Mouse (Mus musculus) c-Kit-positive CD71-negative TER-119-negative erythroid progenitor cells, embryonic 14.5 days (primary cell): ENCODE measurements around the gene Plcd1.

ENCODE experiments used
- DNase-seq: peaks from one replicate; pipeline ENCODE4 v3.0.0-alpha.2; 2013; ENCODE audit warnings: low read depth

Plcd1 gene

GRCm38 (mm10) chr9:119025263-119025662 is 68.0 kb downstream of the Plcd1 start:
- no peak for DNase-seq

- no peak for DNase-seq
Measured at GRCm38 (mm10) chr9:119021731-119022130, 71.6 kb downstream of the Plcd1 start.
